Mouse (Mus musculus) lung, adult 2 months (tissue): ENCODE results near the gene Copb1. TPM values are rescaled to one million over a fixed set of nuclear protein-coding genes. Genes with fewer than 3 reads are reported as not detected.

Experiments used
- DNase-seq: peaks from one replicate; pipeline ENCODE4 v3.0.0; 2022
- H3K4me1 ChIP-seq: fragments of 200-500 bp; 2 replicates; pipeline ENCODE4 v1.6.1; 2011; ENCODE audit warnings: low read length; ENCODE audit not compliant: control insufficient read depth, insufficient read depth
- H3K4me3 ChIP-seq: fragments of 200-500 bp; replicated peaks from 2 replicates; pipeline ENCODE3; 2011; ENCODE audit warnings: low read depth, mild to moderate bottlenecking, control low read depth, low read length; ENCODE audit errors: extremely low read depth
- CTCF ChIP-seq: fragments of 200-500 bp; IDR thresholded peaks from 2 replicates; pipeline ENCODE4 v1.5.1; 2011; ENCODE audit warnings: mild to moderate bottlenecking, low read length, control low read depth; ENCODE audit not compliant: insufficient read depth
- POLR2A ChIP-seq: fragments of 200-500 bp; IDR thresholded peaks from 2 replicates; pipeline ENCODE4 v1.6.1; 2011; ENCODE audit warnings: low read depth, mild to moderate bottlenecking, control low read depth, low read length, borderline replicate concordance; ENCODE audit errors: extremely low read depth
- WGBS: fragments of 180-500 bp; shearing (Covaris S2); methylation state at CpG from one replicate; pipeline ENCODE4 v1.1.7; 2018; 5-methylcytosine and 5-hydroxymethylcytosine counted together
- polyA plus RNA-seq: library from polyadenylated mRNA; depleted of rRNA; stranded (reverse); fragments of >200 nt; gene quantifications from 2 replicates; pipeline ENCODE4 v1.2.3, GENCODE M21; 2012

The Copb1 gene
- polyA plus RNA-seq, 1 experiment = 32.3 TPM

DNA sequence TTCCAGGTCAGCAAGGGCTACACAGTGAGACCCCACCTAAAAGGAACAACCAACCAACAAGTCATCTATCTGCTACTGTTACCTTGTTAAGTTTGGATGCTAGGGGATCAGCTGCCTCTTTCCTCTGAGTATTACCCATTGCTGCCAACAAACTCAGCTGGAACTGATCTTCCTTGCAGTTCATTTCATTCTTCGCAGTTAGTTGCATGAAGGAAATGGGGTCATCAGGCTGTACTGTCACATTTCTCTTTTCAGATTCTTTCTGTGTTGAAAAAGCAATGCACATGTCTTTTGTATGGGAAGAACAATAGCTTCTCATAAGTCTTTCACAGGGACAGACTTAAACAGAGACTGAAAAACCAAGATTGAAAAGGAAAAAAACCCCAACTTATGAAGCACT is 28.0 kb downstream of the Copb1 start:
- H3K4me1 ChIP-seq = no peaks in the 10 kb centered on the region
- no peak overlapping the region for H3K4me3 ChIP-seq
- 78% methylated on average over 1 of the region's 1 CpGs for WGBS
- no peak for DNase-seq
- TF ChIP-seq POLR2A (no peak), CTCF (no peak)

DNA sequence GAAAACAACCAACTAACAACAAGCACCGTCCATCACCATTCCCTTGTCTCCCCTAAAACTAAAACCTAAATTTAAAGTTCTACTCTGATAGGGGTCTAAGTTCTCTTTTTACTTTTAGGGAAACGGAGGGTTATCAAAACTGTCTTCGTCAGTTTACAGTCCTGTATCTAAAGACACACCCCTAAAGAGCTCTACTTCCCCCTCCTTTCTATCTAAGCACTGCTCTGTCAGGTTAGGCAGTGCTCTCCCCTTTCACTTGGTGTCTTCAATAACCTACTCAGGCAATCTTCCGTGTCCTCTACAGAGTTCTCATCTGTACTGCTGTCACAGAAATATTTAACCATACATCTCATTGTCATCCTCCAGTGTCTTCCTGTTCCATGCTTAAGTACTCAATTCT is 34.1 kb downstream of the Copb1 start:
- Histone ChIP-seq H3K4me1 (no peaks in the 10 kb centered on the region), H3K4me3 (no peak overlapping the region)
- TF ChIP-seq POLR2A (no peak), CTCF (no peak)
- 77% methylated on average over 4 of the region's 4 CpGs for WGBS
- DNase-seq = no peak

GRCm38 (mm10) chr7:114216908-114217307 is 37.6 kb downstream of the Copb1 start:
- Histone ChIP-seq H3K4me3 (no peak overlapping the region), H3K4me1 (no peaks in the 10 kb centered on the region)
- WGBS = 83% methylated on average over 2 of the region's 2 CpGs
- DNase-seq = no peak
- TF ChIP-seq CTCF (no peak), POLR2A (no peak)

DNA sequence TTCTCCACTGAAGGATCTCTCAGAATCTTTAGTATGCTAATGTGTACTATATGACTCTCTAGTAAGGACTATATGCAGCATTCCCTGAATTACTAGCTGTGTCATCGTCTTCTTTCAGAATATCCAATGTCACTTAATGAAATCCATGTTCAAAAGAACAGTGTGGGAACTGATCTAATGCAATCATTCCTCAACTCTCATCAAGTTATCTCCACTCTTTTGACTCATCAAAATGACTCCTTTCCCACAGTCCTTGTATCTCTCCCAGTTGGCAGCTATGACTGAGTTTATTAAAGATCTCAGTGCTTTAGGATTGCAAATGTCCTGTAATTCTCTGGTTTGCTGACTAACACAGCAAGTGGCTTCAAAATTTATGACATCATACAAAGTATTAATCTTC is 40.1 kb downstream of the Copb1 start:
- WGBS = 92% methylated on average over 1 of the region's 1 CpGs
- H3K4me3 ChIP-seq = no peak overlapping the region

DNA sequence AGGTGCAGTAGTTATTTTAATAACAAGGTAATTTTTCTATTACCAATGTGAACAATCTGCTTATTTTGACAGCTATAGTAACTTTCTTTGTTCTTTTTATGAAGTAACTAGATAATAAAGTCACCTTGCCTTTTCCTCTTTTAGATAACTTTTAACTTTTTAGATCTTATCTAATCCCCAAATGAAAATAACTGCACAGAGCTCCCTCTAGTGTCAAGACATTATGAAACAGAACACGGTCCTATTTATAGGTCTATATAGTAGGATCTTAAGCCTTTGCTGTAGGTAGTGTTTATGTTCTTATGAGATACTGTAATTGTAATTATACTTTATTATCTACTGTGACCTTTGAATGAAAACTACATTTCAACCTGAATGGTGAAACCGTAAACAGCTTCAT is 41.0 kb downstream of the Copb1 start:
- DNase-seq = no peak
- Histone ChIP-seq H3K4me3 (no peak overlapping the region), H3K4me1 (no peaks in the 10 kb centered on the region)
- WGBS = 52% methylated on average over 2 of the region's 2 CpGs
- TF ChIP-seq CTCF = no peak
- no peak for TF ChIP-seq POLR2A

More for the DNA sequence above, 40.1 kb downstream of the Copb1 start:
- TF ChIP-seq CTCF (no peak), POLR2A (no peak)
- no peak for DNase-seq
- no peaks in the 10 kb centered on the region for H3K4me1 ChIP-seq

- 51% methylated on average over 3 of the region's 3 CpGs for WGBS
- DNase-seq = no peak
- TF ChIP-seq POLR2A = no peak
- TF ChIP-seq CTCF = no peak
- Histone ChIP-seq H3K4me1 (no peaks in the 10 kb centered on the region), H3K4me3 (no peak overlapping the region)
Measured at GRCm38 (mm10) chr7:114210618-114211017, 43.9 kb downstream of the Copb1 start.

DNA sequence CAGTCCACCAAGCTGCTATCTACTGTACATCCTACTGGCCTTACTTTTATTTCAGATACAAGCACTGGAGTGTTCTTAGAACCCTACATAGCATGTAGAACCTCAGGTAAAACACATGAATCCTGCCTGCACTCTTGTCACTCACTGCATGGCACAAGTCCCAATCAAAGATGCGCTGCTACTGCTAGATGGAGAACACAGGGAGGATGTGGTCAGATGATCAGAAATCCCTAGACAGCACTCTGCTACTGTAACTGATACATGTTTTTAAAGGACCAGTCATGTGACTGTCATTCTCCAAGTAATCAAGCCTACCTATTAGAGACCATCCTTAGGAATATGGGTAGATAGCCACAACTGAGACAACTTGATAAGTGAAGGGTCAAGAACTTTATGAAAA is 44.7 kb downstream of the Copb1 start:
- TF ChIP-seq CTCF (no peak), POLR2A (no peak)
- Histone ChIP-seq H3K4me1 (no peaks in the 10 kb centered on the region), H3K4me3 (no peak overlapping the region)
- WGBS = 83% methylated on average over 1 of the region's 1 CpGs
- no peak for DNase-seq

DNA sequence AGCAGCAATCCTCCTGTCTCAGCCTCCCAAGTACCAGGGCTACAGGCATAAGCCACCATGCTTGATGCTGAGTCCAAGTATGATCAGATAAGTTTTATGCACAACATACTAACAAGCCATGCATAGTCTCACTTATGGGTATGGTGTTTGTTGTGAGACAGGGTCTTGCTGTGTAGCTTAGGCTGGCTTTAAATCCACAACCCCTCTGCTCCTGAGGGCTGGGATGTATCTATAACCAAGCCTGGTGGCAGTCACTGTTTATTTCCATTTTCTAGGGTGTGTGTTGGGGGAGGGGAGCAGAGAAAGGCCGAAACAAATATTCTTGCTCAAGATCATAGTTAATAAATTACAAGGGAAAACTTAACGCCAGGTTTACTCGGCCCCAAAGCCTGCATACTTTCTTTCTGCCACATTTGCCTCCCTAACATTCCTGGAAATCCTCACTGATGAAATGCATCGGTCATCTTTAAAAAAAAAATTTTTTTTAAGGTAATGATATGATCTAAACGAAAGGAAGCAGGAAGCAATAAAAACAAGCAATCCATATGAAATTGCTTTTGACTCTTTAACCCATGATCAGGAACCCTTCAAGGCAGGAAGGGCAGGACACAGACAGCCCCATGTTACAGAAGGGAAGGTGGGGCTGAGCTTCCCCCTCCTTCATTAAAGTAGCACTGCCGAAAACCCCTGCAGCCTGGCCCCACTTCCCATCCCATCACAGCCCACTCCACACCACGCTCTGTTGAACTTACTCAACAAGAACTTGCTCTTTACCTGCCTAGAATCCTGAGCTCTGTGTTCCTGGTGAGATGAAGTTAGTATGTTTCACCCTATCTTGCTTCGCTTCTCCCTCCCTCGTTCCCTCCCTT is 50.8 kb downstream of the Copb1 start:
- WGBS = 39% methylated on average over 9 of the region's 9 CpGs
- H3K4me1 ChIP-seq = no peaks in the 10 kb centered on the region; the same call in 1 of the 2 replicates
- no peak for DNase-seq
- H3K4me3 ChIP-seq = no peak overlapping the region
- TF ChIP-seq CTCF (no peak), POLR2A (no peak)

- TF ChIP-seq CTCF (no peak), POLR2A (no peak)
- no peak overlapping the region for H3K4me3 ChIP-seq
- no peak for DNase-seq
- WGBS = 66% methylated on average over 5 of the region's 5 CpGs
- H3K4me1 ChIP-seq = no peaks in the 10 kb centered on the region; the same call in 1 of the 2 replicates
Measured at GRCm38 (mm10) chr7:114202972-114203404, 51.5 kb downstream of the Copb1 start.

DNA sequence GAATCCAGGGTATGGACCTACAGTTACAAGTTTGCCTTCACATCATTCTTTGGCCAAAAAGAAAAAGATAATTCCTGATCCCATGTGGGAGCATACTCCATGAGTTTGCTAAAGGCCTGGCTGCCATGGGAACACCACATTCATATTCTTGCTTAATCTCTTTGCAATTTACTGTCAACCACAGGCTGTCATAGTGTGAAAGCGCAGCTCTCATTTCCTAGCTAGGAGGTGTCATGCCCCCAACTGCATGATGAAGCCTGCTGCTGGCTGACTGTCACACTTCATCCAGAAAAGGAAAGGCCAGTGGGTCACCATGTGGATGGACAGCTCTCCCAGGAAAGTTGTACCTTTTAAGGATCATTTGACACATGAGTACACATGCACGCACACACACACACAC is 53.9 kb downstream of the Copb1 start:
- Histone ChIP-seq H3K4me1 (no peaks in the 10 kb centered on the region; the same call in 1 of the 2 replicates), H3K4me3 (no peak overlapping the region)
- no peak for DNase-seq
- TF ChIP-seq POLR2A (no peak), CTCF (no peak)
- WGBS = 87% methylated on average over 2 of the region's 2 CpGs
